Mouse (Mus musculus) left cerebral cortex, adult 9 months (tissue): ENCODE measurements around the gene Otog.
A peak's percentile ranks its signal among the peaks of the same experiment; 100 is the strongest.

Experiments
- DNase-seq, 2 experiments: peaks; one replicate each; pipeline ENCODE4 v3.0.0; 2022; ENCODE audit warnings: low spot score in 2 of 2

Gene Otog

GRCm38 (mm10) chr7:46282276-46282675 is 41.5 kb downstream of the Otog start:
- no peak for DNase-seq

GRCm38 (mm10) chr7:46283681-46284080 is 42.9 kb downstream of the Otog start:
- no peak for DNase-seq

DNA sequence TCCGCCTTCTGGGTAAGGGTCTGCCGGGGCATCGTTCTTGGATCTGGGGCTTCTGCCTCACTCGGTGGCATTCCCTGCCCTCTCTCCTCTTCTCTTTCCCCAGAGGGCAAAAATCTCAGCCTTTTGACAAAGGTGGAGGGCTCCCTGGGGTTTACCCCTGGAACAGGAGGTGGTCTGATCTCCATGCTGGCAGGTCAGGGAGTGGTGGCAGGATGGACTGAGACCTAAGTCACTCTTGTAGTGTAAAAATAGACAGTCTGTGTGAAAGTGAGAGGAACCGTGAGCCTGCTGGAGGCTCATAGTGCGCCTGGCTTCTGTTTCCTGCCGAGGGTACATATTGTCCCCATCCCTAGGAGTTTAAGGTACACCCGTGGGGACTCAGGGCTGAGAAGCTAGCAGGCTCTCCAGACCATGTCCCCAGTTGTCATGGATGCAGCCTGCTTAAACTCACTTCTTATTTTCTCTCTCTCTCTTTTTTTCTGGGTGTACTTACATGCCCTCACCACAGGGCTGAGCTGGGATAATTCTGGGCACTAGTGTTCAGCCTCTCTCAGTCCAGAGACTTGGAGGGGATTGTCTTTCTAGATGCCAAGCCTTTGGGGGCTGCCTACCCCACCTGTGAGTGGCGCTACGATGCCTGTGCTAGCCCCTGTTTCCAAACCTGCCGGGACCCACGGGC is 44.5 kb downstream of the Otog start:
- no peak for DNase-seq

GRCm38 (mm10) chr7:46286391-46286790 is 45.6 kb downstream of the Otog start:
- DNase-seq = no peak

DNA sequence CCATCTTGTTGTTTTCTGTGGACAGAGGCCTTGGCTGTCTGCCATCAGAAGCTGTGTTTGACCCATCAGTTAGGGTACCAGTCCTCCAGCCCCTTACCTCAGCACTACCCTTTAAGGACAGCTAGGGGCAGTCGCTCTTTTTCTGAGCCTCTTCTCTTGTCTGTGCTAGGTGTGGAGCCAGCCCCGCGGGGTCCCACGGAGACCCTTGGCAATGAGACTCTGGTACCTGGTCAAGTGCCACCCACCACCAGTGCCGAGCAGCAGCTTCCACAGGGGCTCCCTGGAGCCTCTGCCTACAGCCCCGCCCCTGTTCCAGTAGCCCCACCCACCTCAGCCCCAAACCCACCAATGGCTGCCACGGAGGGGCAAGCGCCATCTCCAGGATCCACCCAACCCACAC is 46.3 kb downstream of the Otog start:
- DNase-seq = no peak

GRCm38 (mm10) chr7:46296330-46296729 is 55.5 kb downstream of the Otog start:
- DNase-seq = no peak

GRCm38 (mm10) chr7:46301031-46301632 is 60.3 kb downstream of the Otog start:
- no peak for DNase-seq

DNA sequence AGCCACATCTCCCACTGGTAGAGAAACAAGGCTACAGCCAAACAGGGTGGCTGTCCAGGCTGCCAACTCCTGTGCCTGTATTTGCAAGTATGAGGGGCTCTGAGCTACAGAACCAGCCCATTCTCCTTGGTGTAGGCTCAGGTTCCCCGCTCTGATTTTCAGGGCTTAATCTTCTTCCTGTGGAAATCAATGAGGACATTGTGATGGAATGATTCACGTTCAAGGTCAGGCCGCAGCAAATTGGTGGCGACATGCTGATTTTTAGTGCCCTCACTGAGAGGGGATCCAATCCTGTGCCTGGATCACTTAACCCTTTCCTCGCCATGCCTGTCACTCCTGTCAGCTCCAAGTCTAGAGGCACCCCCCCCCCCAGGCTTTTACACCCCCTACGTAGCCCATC is 72.7 kb downstream of the Otog start:
- no peak for DNase-seq

- DNase-seq = no peak
These were observed 73.6 kb downstream of the Otog start for GRCm38 (mm10) chr7:46314220-46315009.

GRCm38 (mm10) chr7:46315692-46316091 is 74.9 kb downstream of the Otog start:
- no peak for DNase-seq

- DNase-seq = no peak
These were observed 76.2 kb downstream of the Otog start for GRCm38 (mm10) chr7:46316948-46317347.

DNA sequence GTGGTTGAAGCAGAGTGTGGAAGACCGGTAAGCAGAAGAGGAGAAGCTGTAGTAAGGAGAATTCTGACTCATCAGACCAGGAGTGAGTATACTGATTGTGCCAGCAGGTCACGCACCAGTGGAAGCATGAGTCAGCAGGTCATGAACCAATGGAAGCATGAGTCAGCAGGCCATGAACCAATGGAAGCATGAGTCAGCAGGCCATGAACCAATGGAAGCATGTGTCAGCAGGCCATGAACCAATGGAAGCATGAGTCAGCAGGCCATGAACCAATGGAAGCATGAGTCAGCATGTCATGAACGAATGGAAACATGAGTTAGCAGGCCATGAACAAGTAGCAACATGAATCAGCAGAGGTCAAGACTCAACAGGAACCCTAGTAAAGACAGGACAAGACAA is 80.5 kb downstream of the Otog start:
- DNase-seq = no peak

- DNase-seq = peak in 1 of 2 experiments; percentile 10
These were observed 87.1 kb downstream of the Otog start for GRCm38 (mm10) chr7:46327896-46328295.

DNA sequence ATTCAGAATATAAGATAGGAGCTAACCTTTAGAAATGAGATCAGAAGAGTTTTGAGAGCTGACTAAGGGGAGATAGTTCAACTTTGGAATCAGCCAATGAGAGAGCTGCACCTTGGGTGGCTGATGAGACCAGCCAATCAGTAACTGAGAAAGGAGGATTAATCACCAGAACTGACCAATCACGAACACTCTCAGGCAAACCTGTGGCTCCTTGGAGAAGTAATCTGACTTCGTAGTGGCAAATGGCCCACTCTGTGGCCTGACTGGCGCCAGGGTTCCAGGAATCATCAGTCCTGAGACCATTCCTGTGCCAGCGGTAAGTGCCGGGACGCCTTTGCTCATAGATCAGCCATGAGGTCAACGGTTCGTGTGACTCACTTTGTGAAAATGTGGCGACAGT is 96.6 kb downstream of the Otog start:
- no peak for DNase-seq

DNA sequence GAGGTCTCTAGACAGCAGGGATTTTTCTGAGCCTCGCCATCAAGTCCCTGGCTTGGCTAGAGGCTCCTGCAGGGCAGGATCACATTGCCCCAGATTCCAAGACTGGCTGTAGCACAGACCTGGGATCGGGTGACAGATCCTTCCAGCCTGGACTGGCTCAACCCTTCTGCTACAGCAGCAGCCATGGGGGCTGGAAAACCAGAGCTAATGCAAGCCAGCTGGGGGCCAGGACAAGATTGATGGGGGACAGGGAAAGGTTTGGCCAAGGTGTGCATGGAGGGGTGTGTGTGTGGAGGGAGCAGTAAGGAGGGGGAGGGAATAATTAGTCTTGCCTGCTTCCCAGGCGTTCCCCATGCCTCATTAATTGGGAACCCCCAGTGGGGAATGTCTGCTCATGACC is 99.0 kb downstream of the Otog start:
- DNase-seq = no peak

- no peak for DNase-seq
These were observed 99.5 kb downstream of the Otog start for GRCm38 (mm10) chr7:46340295-46340694.

GRCm38 (mm10) chr7:46341471-46341870 is 100.7 kb downstream of the Otog start:
- no peak for DNase-seq

DNA sequence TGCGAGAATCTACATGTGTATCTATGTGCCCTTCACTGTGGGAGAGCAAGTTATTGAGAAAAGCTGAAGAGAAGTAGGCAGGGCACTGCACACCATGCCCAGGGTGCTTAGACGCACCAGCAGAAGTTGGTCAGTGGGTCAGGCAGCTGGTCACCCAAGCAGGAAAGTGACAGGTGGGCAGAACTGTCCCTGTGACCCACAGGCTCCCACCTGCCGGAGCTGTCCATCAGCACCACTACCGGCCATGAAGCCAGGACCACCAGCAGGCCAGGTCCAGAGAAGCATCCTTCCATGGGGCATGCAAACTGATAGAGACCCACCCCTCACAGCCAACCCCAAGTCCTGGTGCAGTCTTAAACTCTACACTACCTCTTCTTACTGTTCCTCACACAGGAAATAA is 106.9 kb downstream of the Otog start:
- no peak for DNase-seq

DNA sequence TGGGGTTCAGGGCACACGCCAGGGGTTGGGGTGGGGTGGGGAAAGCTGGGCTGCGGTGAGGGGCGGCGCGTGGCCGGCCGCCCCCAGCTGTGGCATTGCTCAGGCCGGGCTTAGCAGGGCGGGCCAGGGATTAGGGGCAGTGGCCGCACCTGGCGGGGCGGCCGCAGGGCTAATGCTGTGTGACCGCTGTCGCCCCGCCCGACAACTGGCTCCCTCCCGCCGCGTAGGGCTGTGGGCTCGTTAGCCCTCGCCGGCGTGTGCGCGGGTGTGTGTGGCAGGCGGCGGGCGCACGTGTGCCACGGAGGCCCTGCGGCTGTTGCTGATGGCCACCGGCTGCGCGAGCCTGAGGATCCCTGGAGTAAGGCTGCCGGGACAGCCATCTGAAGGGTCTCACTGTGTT is 108.0 kb downstream of the Otog start:
- no peak for DNase-seq

DNA sequence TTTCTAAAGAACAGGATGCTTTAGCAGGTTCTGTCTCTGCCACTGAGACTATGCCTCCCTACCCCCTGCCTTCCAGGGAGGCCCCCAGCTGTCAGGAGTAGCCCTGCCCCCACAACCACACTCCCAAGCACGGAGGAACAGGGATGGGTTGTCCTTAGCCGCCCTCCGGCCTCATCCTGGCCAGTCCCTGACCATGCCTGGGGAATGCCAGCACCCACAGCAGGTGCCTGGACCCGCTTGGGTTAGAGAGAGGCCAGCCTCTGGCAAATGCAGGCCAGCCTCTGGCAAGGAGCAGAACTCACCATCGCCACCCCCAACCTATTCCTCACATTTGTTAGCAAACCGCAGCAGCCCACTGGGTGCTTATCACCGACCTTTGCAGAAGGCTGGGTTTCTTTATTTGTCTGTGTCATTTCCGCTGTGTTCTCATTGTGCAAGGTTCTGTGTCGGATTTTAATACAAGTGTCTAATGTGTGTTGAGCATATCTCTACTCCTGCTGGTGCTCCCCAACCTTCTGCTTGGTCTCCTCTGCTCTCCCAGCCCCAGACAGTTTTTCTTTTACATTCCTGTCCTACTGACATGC is 109.4 kb downstream of the Otog start:
- no peak for DNase-seq

DNA sequence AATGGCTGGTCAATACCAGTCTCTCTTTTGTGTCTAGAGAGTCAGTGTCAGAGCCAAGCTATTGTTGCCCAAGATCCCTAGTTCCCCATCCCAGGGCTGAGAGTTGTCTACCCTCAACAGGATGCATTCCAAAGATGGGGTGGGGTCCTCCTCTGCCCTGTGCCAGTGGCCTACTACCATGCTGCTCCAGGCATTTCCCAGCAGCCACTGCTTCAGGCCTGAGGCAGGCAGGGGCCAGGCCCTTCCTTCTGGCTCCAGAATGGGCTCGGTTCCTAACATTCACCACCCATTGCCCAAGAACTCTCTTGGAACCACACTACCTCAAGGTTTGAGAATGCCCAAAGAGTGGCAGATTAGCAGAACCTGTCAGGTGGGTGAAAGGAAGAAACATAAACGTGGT is 112.0 kb downstream of the Otog start:
- DNase-seq = no peak

DNA sequence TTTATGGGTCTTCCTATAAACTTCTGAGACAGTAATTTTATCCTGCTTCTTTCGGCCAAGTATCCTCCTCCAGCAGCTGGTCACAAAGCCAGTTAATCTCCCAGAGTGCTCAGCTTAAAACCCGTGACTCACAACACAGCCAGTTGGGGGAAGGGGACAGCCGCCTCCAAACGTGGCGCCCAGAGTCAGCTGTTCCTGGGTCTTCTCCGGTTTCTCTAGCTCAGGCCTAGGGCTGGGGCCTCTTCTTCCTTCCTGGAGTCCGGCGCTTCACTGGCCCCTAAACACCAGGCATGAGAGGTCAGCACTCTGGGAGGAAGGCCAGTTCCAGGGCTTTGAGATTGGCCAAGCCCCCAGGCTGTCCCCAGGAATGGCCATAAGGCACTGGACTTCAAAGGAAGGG is 112.4 kb downstream of the Otog start:
- DNase-seq = no peak

GRCm38 (mm10) chr7:46353875-46354274 is 113.1 kb downstream of the Otog start:
- DNase-seq = no peak
